Mouse (Mus musculus) pancreas, adult 10 weeks (tissue): Measurements from ENCODE around the gene Smim17. TPM values are rescaled to one million over a fixed set of nuclear protein-coding genes. Genes with fewer than 3 reads are reported as not detected.

Source experiments
- polyA plus RNA-seq: library from polyadenylated mRNA; stranded (reverse); fragments of 350-450 nt; fragmentation: Illumina TruSeq; extraction: RNeasy Lipid Tissue Mini Kit (QIAGEN cat#74804); gene quantifications from one replicate; pipeline ENCODE4 v1.2.3, GENCODE M21; 2015; ENCODE audit warnings: low read depth, low replicate concordance; ENCODE audit not compliant: insufficient read depth

The Smim17 gene
- not detected for polyA plus RNA-seq

DNA sequence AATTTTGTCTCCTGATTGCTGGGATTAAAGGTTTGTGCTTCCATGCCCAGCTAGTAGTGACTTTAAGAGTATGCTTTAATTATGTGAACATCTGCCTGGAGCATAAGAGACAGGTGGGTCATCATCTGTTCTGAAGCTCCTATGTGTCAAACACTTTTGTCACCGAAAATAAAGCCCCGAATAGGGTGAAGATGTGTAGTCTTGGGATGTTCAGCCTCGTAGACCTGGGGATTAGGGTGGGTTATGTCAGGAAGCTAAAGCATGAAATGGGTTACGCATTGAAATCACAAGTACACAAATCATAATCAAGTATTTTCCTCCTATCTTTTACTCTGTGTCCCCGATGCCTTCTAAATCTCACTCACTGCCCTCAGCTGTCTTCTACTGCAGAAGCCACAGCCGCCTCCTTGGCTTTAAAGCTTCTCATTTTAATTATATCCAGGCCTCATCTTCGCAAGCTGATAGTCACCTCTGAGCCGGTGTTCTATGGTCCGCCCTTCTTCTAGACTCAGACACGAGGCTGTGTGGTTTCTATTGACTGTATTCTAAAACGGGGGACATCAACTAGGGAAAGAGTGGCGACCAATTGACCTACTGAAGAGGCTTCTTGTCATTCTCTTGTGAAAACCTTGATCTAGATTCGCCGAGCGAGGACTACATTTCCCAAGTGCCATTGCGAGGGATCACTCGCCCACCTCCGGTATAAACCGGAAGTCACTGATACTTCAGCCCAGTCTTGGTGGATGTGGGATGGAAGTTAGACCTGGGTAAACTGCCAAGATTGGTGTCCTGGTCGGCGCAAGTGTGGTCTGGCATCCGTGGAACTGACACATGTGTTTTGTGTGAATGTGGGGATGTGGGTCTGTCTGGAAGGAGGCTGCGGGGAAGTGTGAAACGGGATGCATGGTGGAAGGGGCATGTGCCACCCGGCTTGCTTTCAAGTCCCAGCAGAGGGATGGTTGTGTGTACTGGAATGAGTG, at the start of gene Smim17:
Smim17 (plus strand) TSS at position 720 of the 980 bp plus-strand sequence.

DNA sequence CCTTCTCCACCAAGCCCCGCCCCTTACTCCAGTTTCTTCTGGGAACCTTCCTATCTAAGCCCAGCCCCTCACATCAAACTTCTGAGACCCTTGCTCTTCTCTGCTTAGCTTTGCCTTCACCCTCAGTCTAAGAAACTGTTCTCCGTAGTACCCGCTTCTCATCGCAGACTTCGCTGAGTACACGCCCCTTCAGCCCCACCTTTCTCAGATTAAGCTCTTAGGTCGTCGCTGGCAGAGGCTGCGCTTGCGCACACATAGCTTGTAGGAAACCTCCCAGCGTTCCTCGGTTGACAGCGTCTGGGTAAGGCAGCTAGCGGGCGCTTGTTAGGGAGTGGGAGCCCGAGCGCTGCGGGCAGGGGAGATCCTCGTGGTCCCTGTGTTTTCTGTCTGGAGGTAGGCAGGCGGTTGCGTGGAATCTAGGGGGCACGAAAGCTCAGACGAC, 35.4 kb upstream of the Smim17 start, which contains the start of gene Zfp78:
Zfp78 (plus strand) TSS at position 234 of the 442 bp plus-strand sequence.

DNA sequence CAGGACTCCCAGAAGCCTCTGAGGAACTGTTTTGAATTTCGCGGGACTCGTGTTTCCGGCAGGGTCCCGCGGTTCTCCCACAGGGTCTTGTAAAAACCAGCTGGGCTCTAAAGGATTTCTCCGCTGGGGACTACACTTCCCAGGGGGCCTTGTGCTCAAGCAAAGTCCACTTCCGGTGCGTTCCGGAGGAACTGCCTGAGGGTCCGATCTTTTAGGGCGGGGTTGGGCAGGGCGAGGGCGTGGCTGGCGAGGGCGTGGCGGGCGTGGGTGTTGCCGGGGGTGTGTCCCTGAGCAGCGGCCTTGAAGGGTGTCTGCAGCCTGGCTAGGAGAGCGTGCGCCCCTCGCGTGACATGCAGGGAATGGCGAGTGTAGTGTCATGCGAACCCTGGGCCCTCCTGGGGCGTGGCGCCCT, 15.5 kb upstream of the Smim17 start, which contains the start of gene Zfp28:
Zfp28 (plus strand) TSS at position 252 of the 412 bp plus-strand sequence.

DNA sequence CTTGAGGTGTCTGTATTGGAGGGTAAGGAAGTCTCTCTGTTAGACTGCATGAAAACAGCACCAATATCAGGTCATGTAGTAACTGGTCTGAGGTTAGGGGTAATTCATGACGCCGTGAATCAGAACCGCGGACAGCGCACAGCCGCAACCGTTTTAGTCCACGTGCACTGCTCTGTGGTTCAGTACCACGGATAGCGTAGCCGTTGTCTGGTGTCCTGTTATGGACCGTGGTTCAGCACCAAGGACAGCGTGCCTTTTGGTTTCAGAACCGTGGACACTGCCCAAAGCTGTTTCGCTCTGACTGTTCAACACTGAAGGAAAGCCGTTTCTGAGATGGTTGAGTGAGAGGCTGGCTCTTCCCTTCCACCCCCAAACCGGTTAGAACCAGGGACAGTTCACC, 11.5 kb downstream of the Smim17 start, which contains the start of gene Gm20715:
Gm20715 (plus strand) TSS at position 235 of the 400 bp plus-strand sequence.

DNA sequence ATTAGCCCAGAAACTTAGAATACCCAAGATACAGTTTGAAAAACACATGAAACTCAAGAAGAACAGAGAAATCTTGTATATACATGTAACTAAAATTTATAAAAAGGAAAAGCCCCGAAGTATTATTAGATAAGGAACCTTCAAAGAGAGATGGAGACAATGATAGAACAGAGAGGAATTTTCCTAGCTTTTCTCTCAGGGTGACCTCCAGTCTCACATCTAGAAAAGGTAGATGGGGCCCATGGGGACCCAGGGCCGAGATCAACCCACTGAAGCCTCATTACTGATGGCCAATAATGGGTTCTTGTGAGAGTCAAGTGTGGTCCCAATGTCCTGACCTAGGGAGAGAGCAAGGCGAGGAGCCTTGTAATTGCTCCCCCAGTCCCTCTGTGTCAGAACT, 39.9 kb downstream of the Smim17 start, which contains the start of gene Olfr1344:
Olfr1344 (plus strand) TSS at position 301 of the 400 bp plus-strand sequence.

DNA sequence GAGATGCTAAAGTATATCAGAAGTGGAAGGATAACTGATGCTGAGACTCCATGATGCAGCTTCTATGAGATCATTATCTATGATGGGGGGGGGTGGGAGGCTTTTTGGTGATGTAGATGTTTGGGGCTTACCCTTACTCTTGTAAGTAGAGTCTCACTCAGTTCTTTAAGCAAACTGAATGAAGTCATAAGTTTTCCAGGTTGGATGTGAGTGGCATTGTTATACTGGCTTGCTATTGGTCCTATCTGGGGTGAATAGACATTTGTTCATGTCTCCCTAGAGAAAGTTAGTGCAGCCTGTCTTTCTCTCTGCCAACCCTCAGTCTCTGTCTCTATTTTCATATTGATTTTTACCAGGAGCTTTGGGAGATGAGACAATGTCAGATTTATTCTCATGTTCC, 57.4 kb downstream of the Smim17 start, which contains the start of gene Olfr1336:
Olfr1336 (plus strand) TSS at position 301 of the 400 bp plus-strand sequence.

DNA sequence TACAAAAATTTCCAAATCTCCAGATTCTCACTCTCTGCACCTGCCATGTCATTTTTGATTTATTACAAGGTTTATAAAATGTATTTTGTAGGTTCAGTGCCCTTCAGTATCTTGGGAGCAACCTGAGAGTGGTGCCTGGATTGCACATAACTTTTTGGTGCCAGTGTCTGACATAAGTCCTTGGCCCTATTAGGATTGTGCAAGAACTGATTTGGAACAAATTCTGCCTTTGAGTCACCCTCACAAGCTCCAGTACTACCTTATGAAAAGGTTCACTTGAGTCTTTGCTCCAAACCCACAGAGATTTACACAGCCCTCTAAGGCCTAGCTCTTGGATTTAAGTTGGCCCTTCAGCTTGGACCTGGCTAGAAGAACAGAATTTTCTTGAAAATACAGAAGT, 68.4 kb downstream of the Smim17 start, which contains the start of gene Olfr1346:
Olfr1346 (plus strand) TSS at position 151 of the 400 bp plus-strand sequence.

Other genes with a start within 250 kb of the Smim17 start
- 14.8 TPM for gene Zfp787, start 242.7 kb upstream of the Smim17 start, polyA plus RNA-seq
- 5.9 TPM for gene Zfp444, start 226.5 kb upstream of the Smim17 start, polyA plus RNA-seq
- not detected for gene Galp, start 201.6 kb upstream of the Smim17 start, polyA plus RNA-seq
- gene Zscan5b, start 176.4 kb upstream of the Smim17 start, polyA plus RNA-seq, result not detected
- gene Epp13, start 146.0 kb upstream of the Smim17 start, polyA plus RNA-seq, result not detected
- 2.5 TPM for gene Zfp667, start 112.1 kb upstream of the Smim17 start, polyA plus RNA-seq
- 0.31 TPM for gene Zfp583, start 67.4 kb upstream of the Smim17 start, polyA plus RNA-seq
- gene Gm3854, start 55.0 kb upstream of the Smim17 start, polyA plus RNA-seq, result 0.50 TPM
- gene Zfp78, start 35.4 kb upstream of the Smim17 start, polyA plus RNA-seq, result 1.6 TPM
- 2.3 TPM for gene Zfp28, start 15.4 kb upstream of the Smim17 start, polyA plus RNA-seq
- not detected for gene Gm20715, start 11.6 kb downstream of the Smim17 start, polyA plus RNA-seq
- not detected for gene Olfr1344, start 40.0 kb downstream of the Smim17 start, polyA plus RNA-seq
- gene Olfr1336, start 57.5 kb downstream of the Smim17 start, polyA plus RNA-seq, result not detected
- not detected for gene Olfr1346, start 68.4 kb downstream of the Smim17 start, polyA plus RNA-seq
- not detected for gene Olfr5, start 88.2 kb downstream of the Smim17 start, polyA plus RNA-seq
- gene Olfr1347, start 101.0 kb downstream of the Smim17 start, polyA plus RNA-seq, result not detected
- gene Olfr1348, start 110.0 kb downstream of the Smim17 start, polyA plus RNA-seq, result not detected
- gene Olfr1349, start 124.2 kb downstream of the Smim17 start, polyA plus RNA-seq, result not detected
- not detected for gene Olfr1350, start 166.1 kb downstream of the Smim17 start, polyA plus RNA-seq